Mouse (Mus musculus) CH12.LX (cell line): Measurements from ENCODE around the gene Ywhab. TPM values are rescaled to one million over a fixed set of nuclear protein-coding genes. Genes with fewer than 3 reads are reported as not detected.

Source experiments
- DNase-seq: peaks from one replicate; pipeline ENCODE4 v3.0.0-alpha.2; 2013; ENCODE audit errors: extremely low read depth
- H3K27ac ChIP-seq: 2 replicates; pipeline ENCODE4 v1.5.1; 2012; ENCODE audit warnings: low read depth, mild to moderate bottlenecking, control low read depth, moderate library complexity; ENCODE audit not compliant: insufficient read depth
- H3K27me3 ChIP-seq: replicated peaks from 2 replicates; pipeline ENCODE3; 2012; ENCODE audit warnings: inconsistent platforms
- H3K36me3 ChIP-seq, 2 experiments: replicated peaks in 1 of 2; 2 replicates each; pipeline versions ENCODE3 to v1.6.1; 2012; ENCODE audit warnings: inconsistent platforms in 1 of 2, low read length in 1 of 2, mild to moderate bottlenecking in 1 of 2, mixed read lengths in 1 of 2, moderate library complexity in 1 of 2; ENCODE audit not compliant: control insufficient read depth in 1 of 2, insufficient read depth in 1 of 2
- H3K4me1 ChIP-seq, 2 experiments: 2 replicates each; pipeline ENCODE4 v1.6.1; 2012; ENCODE audit warnings: inconsistent platforms in 1 of 2, moderate library complexity in 1 of 2; ENCODE audit not compliant: insufficient read depth in 2 of 2, control insufficient read depth in 1 of 2
- H3K4me2 ChIP-seq: 2 replicates; pipeline ENCODE4 v1.6.1; 2012; ENCODE audit warnings: low read depth, mild to moderate bottlenecking, control low read depth; ENCODE audit not compliant: poor library complexity, insufficient read depth, severe bottlenecking
- H3K4me3 ChIP-seq, 3 experiments: fragments of 150-350 bp in 1 of 3; sonication (generic) in 1 of 3; replicated peaks in 1 of 3; 2 replicates each; pipeline versions ENCODE3 to v1.5.1; 2011 to 2012; ENCODE audit warnings: low read depth in 2 of 3, low read length in 2 of 3, mild to moderate bottlenecking in 2 of 3, moderate library complexity in 2 of 3, control low read depth in 1 of 3, improper control_type of control experiment in 1 of 3, inconsistent platforms in 1 of 3, mixed read lengths in 1 of 3; ENCODE audit not compliant: poor library complexity in 1 of 3
- H3K79me2 ChIP-seq: replicated peaks from 2 replicates; pipeline ENCODE4 v1.6.1; 2012; ENCODE audit warnings: mild to moderate bottlenecking, moderate library complexity; ENCODE audit not compliant: control insufficient read depth, poor library complexity, insufficient read depth, severe bottlenecking; ENCODE audit errors: extremely low read depth
- H3K9ac ChIP-seq: 2 replicates; pipeline ENCODE4 v1.6.1; 2012; ENCODE audit warnings: low read depth, mild to moderate bottlenecking, control low read depth, moderate library complexity; ENCODE audit not compliant: insufficient read depth
- H3K9me3 ChIP-seq: replicated peaks from 2 replicates; pipeline ENCODE3; 2012; ENCODE audit warnings: low read length, inconsistent platforms, mixed read lengths
- CTCF ChIP-seq, 2 experiments: IDR thresholded peaks in 1 of 2; conservative IDR thresholded peaks in 1 of 2; 2 replicates each; pipeline ENCODE4 v1.5.1; 2011 to 2012; ENCODE audit warnings: low read depth in 2 of 2, low read length in 2 of 2, improper control_type of control experiment in 1 of 2, inconsistent platforms in 1 of 2, mild to moderate bottlenecking in 1 of 2, moderate library complexity in 1 of 2
- ETS1 ChIP-seq: conservative IDR thresholded peaks from 2 replicates; pipeline ENCODE4 v1.6.1; 2012; ENCODE audit warnings: low read depth, mild to moderate bottlenecking, inconsistent platforms, low read length, improper control_type of control experiment, moderate library complexity
- MAX ChIP-seq: IDR thresholded peaks from 2 replicates; pipeline ENCODE4 v1.6.1; 2011; ENCODE audit warnings: low read length, improper control_type of control experiment
- MAZ ChIP-seq: IDR thresholded peaks from 2 replicates; pipeline ENCODE4 v1.6.1; 2012; ENCODE audit warnings: low read depth, mild to moderate bottlenecking, inconsistent platforms, low read length, improper control_type of control experiment, moderate library complexity
- RAD21 ChIP-seq: IDR thresholded peaks from 2 replicates; pipeline ENCODE4 v1.6.1; 2011; ENCODE audit warnings: low read depth, mild to moderate bottlenecking, low read length, improper control_type of control experiment, moderate library complexity
- SMC3 ChIP-seq: IDR thresholded peaks from 2 replicates; pipeline ENCODE4 v1.6.1; 2011; ENCODE audit warnings: low read depth, low read length, improper control_type of control experiment
- dilution Hi-C: fragments of 300-500 bp; cut with MboI; formaldehyde crosslinking; loops from 2 replicates; pipeline ENCODE4 v1.14.3; 2020; ENCODE audit warnings: low sequenced_read_pairs; ENCODE audit not compliant: extremely low pct_unique_long_range_greater_than_20kb, extremely low pct_ligation_motif_present
- in situ Hi-C: fragments of 300-500 bp; cut with MboI; formaldehyde crosslinking; loops from 3 replicates; pipeline ENCODE4 v1.14.3; 2019; ENCODE audit warnings: low sequenced_read_pairs, low pct_ligation_motif_present, low pct_unique_long_range_greater_than_20kb, mixed read lengths
- polyA plus RNA-seq: library from polyadenylated mRNA; unstranded; fragments of >175 nt; gene quantifications from 2 replicates; pipeline ENCODE4 v1.2.1, GENCODE M21; 2012; ENCODE audit warnings: low read depth; ENCODE audit not compliant: insufficient read length
- total RNA-seq, 2 experiments: library from RNA; depleted of rRNA; stranded (reverse); fragments of 300-350 nt in 1 of 2; fragments of >200 nt in 1 of 2; gene quantifications; 2 replicates each; pipeline ENCODE4 v1.2.3; 2012 to 2014

Ywhab gene
- total and polyA plus RNA-seq, 3 experiments = 41.6 to 159 (median 59.8) TPM

DNA sequence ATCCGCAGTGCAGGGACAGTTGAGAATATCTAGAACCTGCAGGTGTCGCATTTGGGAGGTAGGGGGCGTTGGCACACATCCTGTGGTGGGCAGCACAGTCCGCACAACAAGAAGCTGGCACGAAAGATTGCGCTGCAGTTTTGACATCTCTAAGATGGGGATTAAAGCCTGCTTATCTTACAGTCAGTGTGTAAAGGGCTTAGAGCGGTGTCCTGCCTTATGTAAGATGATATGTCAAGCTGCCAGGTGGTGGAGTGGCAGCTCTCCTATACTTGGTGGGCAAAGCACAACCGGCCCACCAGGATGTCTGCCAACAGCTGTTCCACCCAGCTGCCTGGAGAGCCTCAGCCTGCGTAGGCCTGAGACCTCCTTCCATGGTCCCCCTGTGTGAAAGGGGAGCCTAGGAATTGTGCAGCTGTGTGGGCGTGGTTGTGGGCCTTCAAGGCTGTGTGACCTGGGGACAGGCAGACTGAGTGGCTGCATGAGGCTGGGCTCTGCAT lies 41.8 kb downstream of the Ywhab start:
- no peak overlapping the region for H3K27ac ChIP-seq
- H3K27me3 ChIP-seq = no peaks in the 10 kb centered on the region
- peaks cover 0 to 5% of the 10 kb centered on the region in 2 experiments; a peak in 1 of 4 replicates for H3K4me1 ChIP-seq
- dilution Hi-C loops = no loop called here
- H3K4me3 ChIP-seq = no peak overlapping the region
- H3K9me3 ChIP-seq = peaks cover 4% of the 10 kb centered on the region
- H3K79me2 ChIP-seq = no peaks in the 10 kb centered on the region
- in situ Hi-C loops = no loop called here
- no peak overlapping the region for H3K9ac ChIP-seq
- H3K36me3 ChIP-seq = peaks cover 0 to 2% of the 10 kb centered on the region in 2 experiments
- no peak for DNase-seq
- no peak overlapping the region for H3K4me2 ChIP-seq
- TF ChIP-seq MAX (no peak), RAD21 (peak; percentile 13), CTCF (conservative IDR thresholded peaks at IDR 0.05 in 1 of 2, IDR thresholded peaks at IDR 0.05 in 1 of 2; ENCODE audit: low read depth in 2 of 2, low read length in 2 of 2) (peak; percentile 11 to 52; a peak in 2 of 4 replicates), SMC3 (peak; percentile 20; the same call in 1 of the 2 replicates)

DNA sequence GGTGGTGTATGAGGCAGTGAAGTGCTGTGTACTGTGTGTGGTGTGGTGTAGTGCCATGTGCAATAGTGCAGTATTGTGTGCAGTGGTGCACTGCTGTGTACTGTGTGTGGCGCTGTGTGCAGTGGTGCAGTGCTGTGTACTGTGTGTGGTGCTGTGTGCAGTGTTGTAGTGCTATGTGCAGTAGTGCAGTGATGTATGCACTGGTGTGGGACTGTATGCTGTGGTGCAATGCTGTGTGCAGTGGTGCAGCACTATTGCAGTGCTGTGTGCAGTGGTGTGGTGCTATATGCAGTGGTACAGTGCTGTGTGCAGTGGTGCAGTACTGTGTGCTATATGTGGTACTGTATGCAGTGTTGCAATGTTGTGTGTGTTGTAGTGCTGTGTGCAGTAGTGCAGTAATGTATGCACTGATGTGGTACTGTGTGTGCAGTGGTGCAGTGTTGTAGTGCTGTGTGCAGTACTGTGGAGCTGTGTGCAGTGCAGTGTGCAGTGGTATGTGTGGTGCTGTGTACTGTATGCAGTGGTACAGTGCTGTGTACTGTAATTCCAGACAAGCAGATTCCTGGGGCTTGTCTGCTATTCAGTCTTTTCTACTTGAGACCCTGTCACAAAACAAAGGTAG lies 43.8 kb downstream of the Ywhab start:
- no peak for TF ChIP-seq MAZ
- TF ChIP-seq, all 38 proteins: peak for 0
- Histone ChIP-seq H3K36me3 (peaks cover 0 to 2% of the 10 kb centered on the region in 2 experiments), H3K4me2 (no peak overlapping the region), H3K9me3 (no peaks in the 10 kb centered on the region), H3K9ac (no peak overlapping the region), H3K27ac (no peak overlapping the region), H3K4me3 (peak overlapping the region in 1 of 3 experiments; percentile 5), H3K4me1 (peaks cover 0 to 5% of the 10 kb centered on the region in 2 experiments; a peak in 1 of 4 replicates), H3K27me3 (no peaks in the 10 kb centered on the region), H3K79me2 (no peaks in the 10 kb centered on the region)
- dilution Hi-C loops (no loop called here), in situ Hi-C loops (no loop called here)
- DNase-seq = no peak

DNA sequence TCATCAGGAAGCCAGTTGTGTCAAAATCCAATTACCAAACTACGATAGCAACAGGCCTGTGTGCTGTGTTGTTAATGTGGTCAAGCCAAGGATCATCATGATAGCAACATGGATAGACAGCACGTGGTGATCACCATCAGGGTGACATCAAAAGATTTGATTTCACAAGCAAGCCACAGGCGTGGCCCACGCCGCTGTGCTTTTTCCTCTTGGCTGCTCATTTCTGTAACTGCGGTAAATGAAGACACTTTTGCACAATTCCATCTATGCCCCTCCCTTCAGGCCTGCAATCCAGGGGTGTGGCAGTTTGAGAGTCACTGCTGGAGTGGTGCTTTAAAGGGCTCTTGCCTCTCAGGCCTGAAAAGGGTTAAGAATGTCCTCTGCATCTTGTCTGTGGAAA lies 46.2 kb downstream of the Ywhab start:
- TF ChIP-seq ETS1 = no peak
- Histone ChIP-seq H3K4me1 (peaks cover 7 to 8% of the 10 kb centered on the region in 2 experiments), H3K27ac (no peak overlapping the region), H3K79me2 (no peaks in the 10 kb centered on the region), H3K4me3 (no peak overlapping the region), H3K36me3 (peaks cover 0 to 2% of the 10 kb centered on the region in 2 experiments), H3K9ac (no peak overlapping the region), H3K27me3 (no peaks in the 10 kb centered on the region), H3K9me3 (no peaks in the 10 kb centered on the region), H3K4me2 (no peak overlapping the region)
- in situ Hi-C loops (no loop called here), dilution Hi-C loops (no loop called here)
- no peak for DNase-seq
